Mouse (Mus musculus): ENCODE data around the gene Zfp566.
A peak's percentile ranks its signal among the peaks of the same experiment; 100 is the strongest.
"Not testable (repeated sequence)": the region's sequence is repeated elsewhere in the genome, so short reads cannot be mapped to it uniquely, and the experiment has no call there.

Gene Zfp566

GRCm38 (mm10) chr7:30090092-30090969, at the start of gene Zfp566, which contains the start of gene Gm26920:
Gene Zfp566, minus strand, starts transcription at chr7:30090527.
Gene Gm26920, minus strand, starts transcription at chr7:30090410.
- peak; percentile 96 for DNase-seq (ENCODE audit: low spot score in 2 of 2)

GRCm38 (mm10) chr7:30136826-30137225, 46.5 kb upstream of the Zfp566 start:
- DNase-seq (ENCODE audit: low spot score in 2 of 2): no peak

GRCm38 (mm10) chr7:30132396-30132795, 42.1 kb upstream of the Zfp566 start:
- DNase-seq (ENCODE audit: low spot score in 2 of 2): no peak

GRCm38 (mm10) chr7:30129900-30130299, 39.6 kb upstream of the Zfp566 start:
- DNase-seq (ENCODE audit: low spot score in 2 of 2): no peak

- DNase-seq (ENCODE audit: low spot score in 2 of 2): peak in 1 of 2 experiments; percentile 15
Measured at GRCm38 (mm10) chr7:30122188-30122530, 31.8 kb upstream of the Zfp566 start.

GRCm38 (mm10) chr7:30121308-30122187, 31.2 kb upstream of the Zfp566 start, which contains the start of gene Zfp382:
Gene Zfp382, plus strand, starts transcription at chr7:30121942.
- DNase-seq (ENCODE audit: low spot score in 2 of 2): peak; percentile 90 to 91

GRCm38 (mm10) chr7:30117935-30118334, 27.6 kb upstream of the Zfp566 start:
- DNase-seq (ENCODE audit: low spot score in 2 of 2): not testable (repeated sequence)

GRCm38 (mm10) chr7:30116076-30116475, 25.7 kb upstream of the Zfp566 start:
- DNase-seq (ENCODE audit: low spot score in 2 of 2): no peak

- DNase-seq (ENCODE audit: low spot score in 2 of 2): peak; percentile 79 to 86
Measured at GRCm38 (mm10) chr7:30099297-30099696, 9.0 kb upstream of the Zfp566 start.

GRCm38 (mm10) chr7:30095551-30096125, 5.3 kb upstream of the Zfp566 start:
- DNase-seq (ENCODE audit: low spot score in 2 of 2): no peak

GRCm38 (mm10) chr7:30094646-30095429, 4.5 kb upstream of the Zfp566 start, which contains the start of gene Zfp260:
Gene Zfp260, plus strand, starts transcription at chr7:30094777.
- DNase-seq (ENCODE audit: low spot score in 2 of 2): peak; percentile 92 to 94

- no peak for DNase-seq (ENCODE audit: low spot score in 2 of 2)
Measured at GRCm38 (mm10) chr7:30093918-30094415, 3.6 kb upstream of the Zfp566 start.

GRCm38 (mm10) chr7:30092666-30093065, 2.3 kb upstream of the Zfp566 start:
- no peak for DNase-seq (ENCODE audit: low spot score in 2 of 2)

- peak in 1 of 2 experiments; percentile 13 for DNase-seq (ENCODE audit: low spot score in 2 of 2)
Measured at GRCm38 (mm10) chr7:30090970-30091585, 751 bp upstream of the Zfp566 start.

- DNase-seq (ENCODE audit: low spot score in 2 of 2): no peak
Measured at GRCm38 (mm10) chr7:30089405-30089804, 922 bp downstream of the Zfp566 start.

- peak; percentile 39 to 47 for DNase-seq (ENCODE audit: low spot score in 2 of 2)
Measured at GRCm38 (mm10) chr7:30086524-30086923, 3.8 kb downstream of the Zfp566 start.

- peak; percentile 84 to 85 for DNase-seq (ENCODE audit: low spot score in 2 of 2)
Measured at GRCm38 (mm10) chr7:30072146-30073028, 17.9 kb downstream of the Zfp566 start, which contains the start of gene Zfp82. Gene Zfp82, minus strand, starts transcription at chr7:30072900.

- DNase-seq (ENCODE audit: low spot score in 2 of 2): no peak
Measured at GRCm38 (mm10) chr7:30064622-30065021, 25.7 kb downstream of the Zfp566 start.

- no peak for DNase-seq (ENCODE audit: low spot score in 2 of 2)
Measured at GRCm38 (mm10) chr7:30062478-30062877, 27.8 kb downstream of the Zfp566 start.

All from frontal cortex, postnatal 36 days (tissue).